Mouse (Mus musculus) intestine, postnatal 0 days (tissue): ENCODE measurements around the gene Sh3kbp1. TPM values are rescaled to one million over a fixed set of nuclear protein-coding genes. Genes with fewer than 3 reads are reported as not detected.

Experiments
- ATAC-seq: fragments of 200-750 bp; cut with Nextera tagmentation; 2 replicates; pipeline ENCODE4 v1.8.0; 2017; ENCODE audit warnings: mild to moderate bottlenecking, moderate TSS enrichment, moderate library complexity
- H3K27ac ChIP-seq: fragments of 300-500 bp; sonication (generic); 2 replicates; pipeline ENCODE4 v1.5.1; 2014; ENCODE audit warnings: mild to moderate bottlenecking, low read depth, low read length, moderate library complexity
- H3K27me3 ChIP-seq: fragments of 300-500 bp; sonication (generic); replicated peaks from 2 replicates; pipeline ENCODE4 v1.6.1; 2014; ENCODE audit warnings: low read length, mixed read lengths; ENCODE audit not compliant: control insufficient read depth, insufficient read depth
- H3K36me3 ChIP-seq: fragments of 300-500 bp; sonication (generic); 2 replicates; pipeline ENCODE4 v1.6.1; 2014; ENCODE audit warnings: mild to moderate bottlenecking, moderate library complexity; ENCODE audit not compliant: control insufficient read depth, insufficient read depth
- H3K4me1 ChIP-seq: fragments of 300-500 bp; sonication (generic); replicated peaks from 2 replicates; pipeline ENCODE4 v1.6.1; 2014; ENCODE audit warnings: antibody characterized with exemption, low read length, mixed read lengths; ENCODE audit not compliant: control insufficient read depth, insufficient read depth
- H3K4me2 ChIP-seq: fragments of 300-500 bp; sonication (generic); replicated peaks from 2 replicates; pipeline ENCODE4 v1.6.1; 2014; ENCODE audit warnings: low read depth, mild to moderate bottlenecking, moderate library complexity
- H3K4me3 ChIP-seq: fragments of 300-500 bp; sonication (generic); 2 replicates; pipeline ENCODE4 v1.5.1; 2014; ENCODE audit warnings: low read depth, low read length
- H3K9ac ChIP-seq: fragments of 300-500 bp; sonication (generic); 2 replicates; pipeline ENCODE4 v1.6.1; 2014; ENCODE audit warnings: mild to moderate bottlenecking, low read depth, low read length
- H3K9me3 ChIP-seq: fragments of 300-500 bp; sonication (generic); 2 replicates; pipeline ENCODE4 v1.6.1; 2016; ENCODE audit warnings: mixed run types; ENCODE audit not compliant: control insufficient read depth
- CTCF ChIP-seq: sonication (generic); IDR thresholded peaks from 2 replicates; pipeline ENCODE4 v1.5.1; 2016; ENCODE audit warnings: low read depth, mild to moderate bottlenecking, control low read depth, antibody characterized with exemption, moderate library complexity
- WGBS: fragments of 180-500 bp; shearing (Covaris S2); extraction: QIAGEN DNeasy Blood & Tissue Kit; methylation state at CpG from one replicate; pipeline ENCODE4 v1.1.7; 2014; 5-methylcytosine and 5-hydroxymethylcytosine counted together
- polyA plus RNA-seq: library from polyadenylated mRNA; unstranded; fragments of >200 nt; fragmentation: Nextera tagmentation; extraction: Ambion mirVana; gene quantifications from 2 replicates; pipeline ENCODE4 v1.2.1, GENCODE M21; 2015

Gene Sh3kbp1
- polyA plus RNA-seq, 1 experiment from 2014 or later: 7.7 TPM

GRCm38 (mm10) chrX:159721390-159721789, 94.3 kb downstream of the Sh3kbp1 start:
- Histone ChIP-seq H3K27me3 (no peaks in the 10 kb centered on the region), H3K4me2 (no peak overlapping the region), H3K36me3 (no peaks in the 10 kb centered on the region), H3K9ac (no peak overlapping the region), H3K4me3 (no peak overlapping the region), H3K27ac (no peak overlapping the region), H3K4me1 (no peaks in the 10 kb centered on the region), H3K9me3 (no peaks in the 10 kb centered on the region)
- WGBS: 70% methylated on average over 1 of the region's 1 CpGs
- ATAC-seq: no peak
- no peak for TF ChIP-seq CTCF

- Histone ChIP-seq H3K27ac (no peak overlapping the region), H3K4me3 (no peak overlapping the region), H3K27me3 (no peaks in the 10 kb centered on the region), H3K9ac (no peak overlapping the region), H3K9me3 (no peaks in the 10 kb centered on the region), H3K4me1 (no peaks in the 10 kb centered on the region), H3K36me3 (no peaks in the 10 kb centered on the region), H3K4me2 (no peak overlapping the region)
- no peak for TF ChIP-seq CTCF
- WGBS: 72% methylated on average over 3 of the region's 3 CpGs
- ATAC-seq: no peak
Observed at GRCm38 (mm10) chrX:159731421-159731820, 104.3 kb downstream of the Sh3kbp1 start.

GRCm38 (mm10) chrX:159732845-159733244, 105.8 kb downstream of the Sh3kbp1 start:
- H3K27ac ChIP-seq: no peak overlapping the region
- H3K36me3 ChIP-seq: no peaks in the 10 kb centered on the region
- 68% methylated on average over 3 of the region's 3 CpGs for WGBS
- H3K9me3 ChIP-seq: no peaks in the 10 kb centered on the region
- no peaks in the 10 kb centered on the region for H3K27me3 ChIP-seq
- no peak for TF ChIP-seq CTCF
- ATAC-seq: no peak
- no peak overlapping the region for H3K9ac ChIP-seq
- no peak overlapping the region for H3K4me2 ChIP-seq
- H3K4me1 ChIP-seq: no peaks in the 10 kb centered on the region
- H3K4me3 ChIP-seq: no peak overlapping the region

GRCm38 (mm10) chrX:159733948-159734347, 106.9 kb downstream of the Sh3kbp1 start:
- no peaks in the 10 kb centered on the region for H3K4me1 ChIP-seq
- no peak overlapping the region for H3K27ac ChIP-seq
- no peak for TF ChIP-seq CTCF
- no peak overlapping the region for H3K4me3 ChIP-seq
- H3K36me3 ChIP-seq: no peaks in the 10 kb centered on the region
- no peaks in the 10 kb centered on the region for H3K27me3 ChIP-seq
- no peak overlapping the region for H3K9ac ChIP-seq
- no peaks in the 10 kb centered on the region for H3K9me3 ChIP-seq
- H3K4me2 ChIP-seq: no peak overlapping the region
- ATAC-seq: no peak
- 90% methylated on average over 2 of the region's 2 CpGs for WGBS

- Histone ChIP-seq H3K4me1 (no peaks in the 10 kb centered on the region), H3K27me3 (no peaks in the 10 kb centered on the region), H3K36me3 (no peaks in the 10 kb centered on the region), H3K9me3 (no peaks in the 10 kb centered on the region), H3K4me3 (no peak overlapping the region), H3K27ac (no peak overlapping the region), H3K9ac (no peak overlapping the region), H3K4me2 (no peak overlapping the region)
- 62% methylated on average over 6 of the region's 6 CpGs for WGBS
- TF ChIP-seq CTCF: no peak
- ATAC-seq: no peak
Observed at GRCm38 (mm10) chrX:159735513-159736099, 108.5 kb downstream of the Sh3kbp1 start.

GRCm38 (mm10) chrX:159737344-159737743, 110.3 kb downstream of the Sh3kbp1 start:
- no peak for TF ChIP-seq CTCF
- Histone ChIP-seq H3K27ac (no peak overlapping the region), H3K4me1 (no peaks in the 10 kb centered on the region), H3K9me3 (no peaks in the 10 kb centered on the region), H3K4me2 (no peak overlapping the region), H3K27me3 (no peaks in the 10 kb centered on the region), H3K9ac (no peak overlapping the region), H3K4me3 (no peak overlapping the region), H3K36me3 (no peaks in the 10 kb centered on the region)
- WGBS: 86% methylated on average over 1 of the region's 1 CpGs
- no peak for ATAC-seq

- Histone ChIP-seq H3K4me3 (no peak overlapping the region), H3K27ac (no peak overlapping the region), H3K9me3 (no peaks in the 10 kb centered on the region), H3K4me2 (no peak overlapping the region), H3K36me3 (no peaks in the 10 kb centered on the region), H3K4me1 (no peaks in the 10 kb centered on the region), H3K27me3 (no peaks in the 10 kb centered on the region), H3K9ac (no peak overlapping the region)
- ATAC-seq: no peak
- TF ChIP-seq CTCF: no peak
- 65% methylated on average over 5 of the region's 5 CpGs for WGBS
Observed at GRCm38 (mm10) chrX:159744035-159744434, 117.0 kb downstream of the Sh3kbp1 start.
